In the genomic region with DNA sequence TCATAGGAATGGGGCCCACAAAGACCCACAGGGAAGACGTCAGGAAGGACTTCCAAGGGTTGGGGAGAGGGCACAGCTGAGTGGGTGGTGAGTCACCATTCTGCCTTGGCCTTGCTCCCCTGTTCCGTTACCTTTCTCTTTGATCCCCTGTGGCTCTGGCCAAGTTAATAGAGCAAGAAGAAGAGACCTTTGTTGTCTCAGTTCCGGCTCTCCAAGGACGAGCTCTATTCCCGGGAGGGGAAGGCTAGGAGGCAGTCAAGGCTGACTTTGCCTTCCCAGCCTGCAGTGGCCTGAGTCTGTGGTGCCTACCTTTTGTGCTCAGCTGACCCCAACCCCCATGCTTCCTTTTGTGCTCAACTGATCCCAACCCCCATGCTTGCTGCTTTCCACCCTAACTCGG, we compare ENCODE assay signal across 21 mouse cellular contexts. TPM values are rescaled to one million over a fixed set of nuclear protein-coding genes. Genes with fewer than 3 reads are reported as not detected.
A peak's percentile ranks its signal among the peaks of the same experiment; 100 is the strongest.
DNase-seq lines count a peak whose midpoint lies in the region; ATAC-seq and TF ChIP-seq lines count a peak whose summit lies in the region.
"Had no signal": no experiment of that assay in that cellular context is flagged by ENCODE, and none has a peak within 500 bp of the region (broad histone marks: within the 10 kb centered on the region; RNA-seq: fewer than 3 reads in every experiment).

No protein-coding gene starts in this region.

- H3K4me2 ChIP-seq in kidney, embryonic 14.5 days (replicated peaks; ENCODE audit: low read depth, low read length), result no peak overlapping the region
- no peak overlapping the region for H3K4me2 ChIP-seq in lung, embryonic 14.5 days
- no peak overlapping the region for H3K4me2 ChIP-seq in lung, postnatal 0 days (replicated peaks; ENCODE audit: low read depth, low read length)
- no peak overlapping the region for H3K4me2 ChIP-seq in liver, postnatal 0 days (ENCODE audit: low read depth, low read length)
- H3K4me2 ChIP-seq: forebrain, embryonic 13.5 days; heart, embryonic 11.5 days; hindbrain, embryonic 15.5 days; limb, embryonic 15.5 days; neural tube, embryonic 13.5 days had no signal

- DNase-seq in kidney, adult 11 months, result no peak
- peak; percentile 29 for DNase-seq in lung, embryonic 14.5 days
- DNase-seq in lung, postnatal 0 days (ENCODE audit: low spot score), result no peak
- DNase-seq in adrenal gland, postnatal 36 days, result peak; percentile 69 to 73
- no peak for DNase-seq in liver, postnatal 0 days
- DNase-seq: cerebellum, adult 18-20 months; cerebellum, postnatal 36 days; layer of hippocampus, adult 9-11 months; left cerebral cortex, postnatal 4 days; thymus, postnatal 25 days had no signal

- no peak overlapping the region for H3K27ac ChIP-seq in kidney, embryonic 14.5 days (ENCODE audit: low read depth, low read length)
- H3K27ac ChIP-seq in lung, embryonic 14.5 days (ENCODE audit: low read depth), result peak overlapping the region; percentile 4; the same call in 1 of the 2 replicates
- H3K27ac ChIP-seq in lung, postnatal 0 days (ENCODE audit: low read length), result no peak overlapping the region
- no peak overlapping the region for H3K27ac ChIP-seq in liver, postnatal 0 days (ENCODE audit: low read depth)
- H3K27ac ChIP-seq: forebrain, embryonic 13.5 days; hindbrain, embryonic 15.5 days; limb, embryonic 15.5 days; liver, embryonic 14.5 days; macrophage; neural tube, embryonic 13.5 days had no signal

- no peaks in the 10 kb centered on the region for H3K9me3 ChIP-seq in kidney, embryonic 14.5 days (ENCODE audit: control insufficient read depth, low read length)
- no peaks in the 10 kb centered on the region for H3K9me3 ChIP-seq in lung, embryonic 14.5 days (ENCODE audit: low read depth, low read length)
- no peaks in the 10 kb centered on the region for H3K9me3 ChIP-seq in lung, postnatal 0 days (ENCODE audit: low read length)
- no peaks in the 10 kb centered on the region for H3K9me3 ChIP-seq in liver, postnatal 0 days (ENCODE audit: low read length)
- H3K9me3 ChIP-seq: forebrain, embryonic 13.5 days; hindbrain, embryonic 15.5 days; limb, embryonic 15.5 days; neural tube, embryonic 13.5 days had no signal

- no peak for TF ChIP-seq CTCF in lung, embryonic 14.5 days (IDR thresholded peaks at IDR 0.05; ENCODE audit: low read depth)
- TF ChIP-seq CTCF in lung, postnatal 0 days (IDR thresholded peaks at IDR 0.05), result no peak
- TF ChIP-seq CTCF in liver, postnatal 0 days (IDR thresholded peaks at IDR 0.05; ENCODE audit: low read depth), result no peak

- peaks cover 22% of the 10 kb centered on the region for H3K4me1 ChIP-seq in kidney, embryonic 14.5 days (ENCODE audit: control insufficient read depth, insufficient read depth, low read length)
- no peaks in the 10 kb centered on the region for H3K4me1 ChIP-seq in lung, embryonic 14.5 days (ENCODE audit: insufficient read depth)
- no peaks in the 10 kb centered on the region for H3K4me1 ChIP-seq in lung, postnatal 0 days (ENCODE audit: insufficient read depth, low read depth, low read length)
- 0 out of 2 replicates have a peak, but pooled peaks cover 3% of the 10 kb centered on the region for H3K4me1 ChIP-seq in liver, postnatal 0 days (ENCODE audit: insufficient read depth)

- 28% methylated on average over 6 of the region's 6 CpGs for WGBS in kidney, embryonic 14.5 days
- 63% methylated on average over 6 of the region's 6 CpGs for WGBS in lung, embryonic 14.5 days
- WGBS in lung, postnatal 0 days, result 38% methylated on average over 6 of the region's 6 CpGs
- 61% methylated on average over 6 of the region's 6 CpGs for WGBS in liver, postnatal 0 days (ENCODE audit: insufficient replicate concordance)

- H3K9ac ChIP-seq in kidney, embryonic 14.5 days (ENCODE audit: low read depth, low read length), result no peak overlapping the region
- no peak overlapping the region for H3K9ac ChIP-seq in lung, embryonic 14.5 days
- H3K9ac ChIP-seq in lung, postnatal 0 days (replicated peaks; ENCODE audit: low read depth), result no peak overlapping the region
- H3K9ac ChIP-seq in liver, postnatal 0 days (replicated peaks), result no peak overlapping the region
- H3K9ac ChIP-seq: forebrain, embryonic 13.5 days; hindbrain, embryonic 15.5 days; limb, embryonic 15.5 days; liver, embryonic 14.5 days; neural tube, embryonic 13.5 days had no signal

- no peaks in the 10 kb centered on the region for H3K27me3 ChIP-seq in kidney, embryonic 14.5 days (ENCODE audit: control insufficient read depth, insufficient read depth, low read length)
- no peaks in the 10 kb centered on the region for H3K27me3 ChIP-seq in lung, embryonic 14.5 days (ENCODE audit: insufficient read depth, low read length)
- H3K27me3 ChIP-seq in lung, postnatal 0 days (replicated peaks; ENCODE audit: insufficient read depth, low read length), result no peaks in the 10 kb centered on the region
- H3K27me3 ChIP-seq in liver, postnatal 0 days (ENCODE audit: insufficient read depth, low read length), result no peaks in the 10 kb centered on the region
- H3K27me3 ChIP-seq: forebrain, embryonic 13.5 days; hindbrain, embryonic 15.5 days; limb, embryonic 15.5 days; neural tube, embryonic 13.5 days had no signal

- TF ChIP-seq EP300 in lung, postnatal 0 days (IDR thresholded peaks at IDR 0.05), result no peak
- TF ChIP-seq EP300 in liver, postnatal 0 days (IDR thresholded peaks at IDR 0.05; ENCODE audit: low read depth), result no peak

- no peak overlapping the region for H3K4me3 ChIP-seq in kidney, embryonic 14.5 days (ENCODE audit: low read length)
- H3K4me3 ChIP-seq in lung, embryonic 14.5 days (ENCODE audit: low read depth, low read length), result no peak overlapping the region
- H3K4me3 ChIP-seq in lung, postnatal 0 days (ENCODE audit: low read depth, low read length), result no peak overlapping the region
- H3K4me3 ChIP-seq in liver, postnatal 0 days (ENCODE audit: low read depth, low read length), result no peak overlapping the region
- H3K4me3 ChIP-seq: forebrain, embryonic 13.5 days; hindbrain, embryonic 15.5 days; limb, embryonic 15.5 days; myocyte; neural tube, embryonic 13.5 days had no signal

- peak; percentile 12; the same call in 1 of the 2 replicates for ATAC-seq in kidney, embryonic 14.5 days (ENCODE audit: low FRiP score, low TSS enrichment)
- no peak for ATAC-seq in lung, embryonic 14.5 days (ENCODE audit: insufficient read depth)
- no peak for ATAC-seq in lung, postnatal 0 days
- no peak for ATAC-seq in cerebellum, adult (ENCODE audit: insufficient number of reproducible peaks, low FRiP score, low TSS enrichment)
- ATAC-seq in liver, postnatal 0 days, result no peak
- ATAC-seq: forebrain, embryonic 13.5 days; midbrain, embryonic 16.5 days had no signal

- no peaks in the 10 kb centered on the region for H3K36me3 ChIP-seq in kidney, embryonic 14.5 days (ENCODE audit: control insufficient read depth, insufficient read depth, low read length)
- H3K36me3 ChIP-seq in lung, embryonic 14.5 days (ENCODE audit: insufficient read depth), result no peaks in the 10 kb centered on the region
- no peaks in the 10 kb centered on the region for H3K36me3 ChIP-seq in lung, postnatal 0 days (ENCODE audit: insufficient read depth, low read length)
- H3K36me3 ChIP-seq in liver, postnatal 0 days (replicated peaks; ENCODE audit: insufficient read depth, low read length), result 0 out of 2 replicates have a peak, but pooled peaks cover 3% of the 10 kb centered on the region
- H3K36me3 ChIP-seq: hindbrain, embryonic 15.5 days; limb, embryonic 15.5 days; neural tube, embryonic 13.5 days had no signal

RNA-seq across cellular contexts. Expression of a gene that starts 59.2 kb away (rescaled TPM):
- 11.0 and 16.4 TPM in 2 replicates for polyA plus RNA-seq in kidney, embryonic 14.5 days (2014; fragmentation: Nextera tagmentation; extraction: Ambion mirVana)
- 14.3 and 29.3 TPM in 2 replicates for polyA plus RNA-seq in lung, embryonic 14.5 days (2014; fragmentation: Nextera tagmentation; extraction: Ambion mirVana)
- polyA plus RNA-seq in lung, postnatal 0 days (2015; fragmentation: Nextera tagmentation; extraction: Ambion mirVana), result 3.2 and 4.3 TPM in 2 replicates
- 100 to 1,000 TPM; 163 to 207 TPM for total RNA-seq in adrenal gland, postnatal 36 days (2021)
- 14.8 and 15.8 TPM in 2 replicates for polyA plus RNA-seq in liver, postnatal 0 days (2015; fragmentation: Nextera tagmentation; extraction: Ambion mirVana)

Comparison
In these comparisons a context has a peak if more than half of its experiments do, and no peak if none do; other contexts are left out.
1. DNase-seq: peak in lung, embryonic 14.5 days (single experiment) and adrenal gland, postnatal 36 days (2 of 2); none in kidney, adult 11 months (single experiment), lung, postnatal 0 days (single experiment) and liver, postnatal 0 days (single experiment).